Mouse (Mus musculus): Measurements from ENCODE around the gene Gm28230. TPM values are rescaled to one million over a fixed set of nuclear protein-coding genes. Genes with fewer than 3 reads are reported as not detected.
A peak's percentile ranks its signal among the peaks of the same experiment; 100 is the strongest.

Gm28230 gene
- total RNA-seq, 2 experiments from 2014 or later = not detected

DNA sequence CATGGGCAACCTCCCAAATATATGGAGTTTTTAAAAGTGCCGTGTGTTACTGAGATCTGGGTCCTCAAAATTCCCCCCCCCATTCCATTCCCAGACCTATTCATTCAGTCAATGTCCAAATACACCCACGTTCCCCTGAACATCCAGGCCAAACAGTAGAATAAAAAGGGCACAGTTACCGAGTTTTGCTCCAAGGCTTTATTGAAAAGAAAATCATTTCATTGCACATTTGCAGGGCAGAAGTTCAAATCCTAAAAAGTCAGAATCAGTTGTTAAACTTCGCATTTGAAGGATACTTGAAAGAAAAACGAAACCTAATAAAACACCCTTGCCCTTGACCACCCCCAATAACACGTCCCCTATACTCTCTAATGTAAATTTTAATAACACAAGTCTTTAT is 23.7 kb upstream of the Gm28230 start:
- ATAC-seq (replicated peaks; ENCODE audit: low FRiP score, low TSS enrichment, poor library complexity, severe bottlenecking) = no peak

DNA sequence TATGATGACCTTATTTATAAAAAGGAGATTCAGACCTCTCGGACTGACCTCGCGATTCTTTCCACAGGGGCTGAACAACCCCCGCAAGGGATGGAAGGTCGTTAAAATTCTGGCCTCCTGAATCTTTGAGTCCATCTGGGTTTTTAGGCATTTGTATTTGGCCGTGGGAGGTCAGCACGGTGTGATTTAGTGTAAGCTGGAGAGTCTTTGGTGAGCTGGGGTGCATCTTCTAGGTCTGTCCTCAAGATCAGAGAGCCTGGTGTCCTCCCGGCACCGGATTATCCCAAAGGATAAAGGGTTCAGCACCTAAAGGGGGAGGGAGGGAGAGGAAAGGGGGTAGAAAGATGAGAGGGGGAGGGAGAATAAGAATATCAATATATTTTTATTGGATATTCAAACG is 23.2 kb upstream of the Gm28230 start:
- no peak for ATAC-seq (replicated peaks; ENCODE audit: low FRiP score, low TSS enrichment, poor library complexity, severe bottlenecking)

DNA sequence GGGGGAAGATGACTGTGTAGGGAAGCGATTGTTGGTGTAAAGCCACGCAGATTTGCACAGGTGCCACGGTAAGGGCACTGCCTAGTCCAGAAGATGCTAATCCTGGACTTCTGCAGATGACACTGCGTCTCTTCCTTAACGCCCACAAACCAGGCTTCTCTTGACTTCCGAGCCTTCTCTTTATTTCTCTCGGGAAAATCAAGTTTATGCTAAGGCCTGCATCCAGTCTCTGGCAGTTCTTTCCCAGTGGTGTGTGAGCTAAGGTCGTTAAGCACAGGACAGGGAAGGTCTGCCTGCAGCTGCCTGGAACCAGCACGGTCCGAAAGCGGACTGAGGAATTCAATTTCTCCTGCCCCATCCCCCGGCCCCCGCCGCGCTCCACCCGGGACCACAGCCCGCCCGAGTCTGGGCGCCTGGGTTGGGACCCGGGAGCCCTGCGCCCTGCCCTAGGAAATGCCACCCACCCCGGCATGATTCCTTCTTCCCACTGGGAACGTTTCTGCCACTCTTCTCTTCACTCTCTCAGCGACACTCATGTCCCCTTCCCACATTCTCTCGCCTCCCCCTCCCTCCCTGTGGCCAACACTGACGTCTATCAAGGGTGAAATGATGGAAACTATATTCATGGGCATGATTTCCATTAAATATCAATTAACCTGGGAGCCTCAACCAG is 22.7 kb upstream of the Gm28230 start:
- ATAC-seq (replicated peaks; ENCODE audit: low FRiP score, low TSS enrichment, poor library complexity, severe bottlenecking) = no peak

GRCm38 (mm10) chr2:74704393-74704998 is 22.0 kb upstream of the Gm28230 start, which contains the start of gene Hoxd8:
Hoxd8 (plus strand) TSS chr2:74704615.
- ATAC-seq (replicated peaks; ENCODE audit: low FRiP score, low TSS enrichment, poor library complexity, severe bottlenecking) = no peak

- ATAC-seq (replicated peaks; ENCODE audit: low FRiP score, low TSS enrichment, poor library complexity, severe bottlenecking) = no peak
These were observed 21.5 kb upstream of the Gm28230 start for GRCm38 (mm10) chr2:74704999-74705466.

DNA sequence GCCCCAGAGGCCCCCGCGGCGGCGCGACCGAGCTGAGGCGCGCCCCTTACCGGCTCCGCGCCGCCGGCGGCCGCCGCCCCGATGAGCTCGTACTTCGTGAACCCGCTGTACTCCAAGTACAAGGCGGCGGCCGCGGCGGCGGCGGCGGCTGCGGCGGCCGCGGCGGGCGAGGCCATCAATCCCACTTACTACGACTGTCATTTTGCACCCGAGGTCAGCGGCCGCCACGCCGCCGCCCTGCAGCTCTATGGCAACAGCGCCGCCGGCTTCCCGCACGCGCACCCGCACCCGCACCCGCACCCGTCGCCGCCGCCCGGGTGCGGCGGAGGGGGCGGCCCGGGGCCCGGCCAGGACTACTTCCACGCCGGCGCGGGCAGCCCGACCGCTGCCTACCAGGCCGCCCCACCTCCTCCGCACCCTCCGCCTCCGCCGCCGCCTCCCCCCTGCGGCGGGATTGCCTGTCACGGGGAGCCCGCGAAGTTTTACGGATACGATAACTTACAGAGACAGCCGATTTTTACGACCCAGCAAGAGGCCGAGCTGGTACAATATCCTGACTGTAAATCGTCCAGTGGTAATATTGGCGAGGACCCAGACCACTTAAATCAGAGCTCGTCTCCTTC is 20.9 kb upstream of the Gm28230 start:
- ATAC-seq (replicated peaks; ENCODE audit: low FRiP score, low TSS enrichment, poor library complexity, severe bottlenecking) = no peak

GRCm38 (mm10) chr2:74706393-74706960 is 20.1 kb upstream of the Gm28230 start:
- ATAC-seq (replicated peaks; ENCODE audit: low FRiP score, low TSS enrichment, poor library complexity, severe bottlenecking) = no peak

GRCm38 (mm10) chr2:74707599-74707998 is 18.9 kb upstream of the Gm28230 start:
- no peak for ATAC-seq (replicated peaks; ENCODE audit: low FRiP score, low TSS enrichment, poor library complexity, severe bottlenecking)

GRCm38 (mm10) chr2:74708676-74709075 is 17.9 kb upstream of the Gm28230 start:
- no peak for ATAC-seq (replicated peaks; ENCODE audit: low FRiP score, low TSS enrichment, poor library complexity, severe bottlenecking)

DNA sequence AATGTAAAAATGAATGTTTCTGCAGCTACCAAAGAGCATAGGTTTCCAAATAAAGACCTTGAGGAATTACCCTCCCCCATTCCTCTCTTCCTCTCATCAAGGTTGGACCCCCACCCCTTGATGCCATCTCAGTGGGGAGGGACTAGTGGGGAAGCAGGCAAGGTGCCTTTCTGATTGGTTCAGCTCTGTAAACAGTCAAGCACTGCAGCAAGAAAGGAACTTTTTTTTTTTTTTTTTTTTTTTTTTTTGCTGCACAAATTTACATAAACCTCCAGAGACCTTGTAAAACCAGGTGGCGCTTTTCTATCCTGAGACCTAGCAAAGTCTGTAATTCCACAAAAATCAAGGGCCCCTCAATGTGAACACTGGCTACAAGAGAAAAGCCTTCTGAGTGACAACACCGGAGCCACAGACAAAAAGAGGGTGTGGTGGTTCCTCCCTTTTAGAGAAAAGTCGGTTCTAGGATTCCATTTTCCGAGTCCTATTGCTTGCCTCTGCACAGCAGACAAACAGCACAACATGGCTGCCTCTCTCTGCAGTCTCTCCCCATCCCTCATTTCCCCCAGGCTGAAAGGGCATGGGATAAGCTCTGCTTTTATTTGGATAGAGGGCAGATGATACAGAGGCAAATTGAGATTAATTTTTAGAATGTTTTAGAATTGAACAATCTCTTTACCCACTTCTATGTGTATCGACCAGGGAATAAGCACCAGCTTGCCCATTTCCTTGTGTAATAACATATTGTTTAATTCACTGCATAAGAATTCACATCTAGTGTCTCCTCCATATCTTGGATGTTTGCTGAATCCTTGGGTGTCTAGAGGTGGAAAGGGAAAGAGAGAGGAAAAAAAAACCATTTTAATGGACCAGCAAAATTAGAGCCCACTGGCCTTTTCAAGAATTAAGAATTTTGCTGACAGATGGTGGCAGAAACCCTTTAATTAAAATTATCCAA is 16.8 kb upstream of the Gm28230 start:
- no peak for ATAC-seq (replicated peaks; ENCODE audit: low FRiP score, low TSS enrichment, poor library complexity, severe bottlenecking)

GRCm38 (mm10) chr2:74710929-74711543 is 15.5 kb upstream of the Gm28230 start:
- ATAC-seq (replicated peaks; ENCODE audit: low FRiP score, low TSS enrichment, poor library complexity, severe bottlenecking) = no peak

- no peak for ATAC-seq (replicated peaks; ENCODE audit: low FRiP score, low TSS enrichment, poor library complexity, severe bottlenecking)
These were observed 14.6 kb upstream of the Gm28230 start, which contains the start of the genes Hoxd3 and Hoxd4 for GRCm38 (mm10) chr2:74711721-74712621. Hoxd3 (plus strand) TSS chr2:74711927. Hoxd4 (plus strand) TSS chr2:74711929.

DNA sequence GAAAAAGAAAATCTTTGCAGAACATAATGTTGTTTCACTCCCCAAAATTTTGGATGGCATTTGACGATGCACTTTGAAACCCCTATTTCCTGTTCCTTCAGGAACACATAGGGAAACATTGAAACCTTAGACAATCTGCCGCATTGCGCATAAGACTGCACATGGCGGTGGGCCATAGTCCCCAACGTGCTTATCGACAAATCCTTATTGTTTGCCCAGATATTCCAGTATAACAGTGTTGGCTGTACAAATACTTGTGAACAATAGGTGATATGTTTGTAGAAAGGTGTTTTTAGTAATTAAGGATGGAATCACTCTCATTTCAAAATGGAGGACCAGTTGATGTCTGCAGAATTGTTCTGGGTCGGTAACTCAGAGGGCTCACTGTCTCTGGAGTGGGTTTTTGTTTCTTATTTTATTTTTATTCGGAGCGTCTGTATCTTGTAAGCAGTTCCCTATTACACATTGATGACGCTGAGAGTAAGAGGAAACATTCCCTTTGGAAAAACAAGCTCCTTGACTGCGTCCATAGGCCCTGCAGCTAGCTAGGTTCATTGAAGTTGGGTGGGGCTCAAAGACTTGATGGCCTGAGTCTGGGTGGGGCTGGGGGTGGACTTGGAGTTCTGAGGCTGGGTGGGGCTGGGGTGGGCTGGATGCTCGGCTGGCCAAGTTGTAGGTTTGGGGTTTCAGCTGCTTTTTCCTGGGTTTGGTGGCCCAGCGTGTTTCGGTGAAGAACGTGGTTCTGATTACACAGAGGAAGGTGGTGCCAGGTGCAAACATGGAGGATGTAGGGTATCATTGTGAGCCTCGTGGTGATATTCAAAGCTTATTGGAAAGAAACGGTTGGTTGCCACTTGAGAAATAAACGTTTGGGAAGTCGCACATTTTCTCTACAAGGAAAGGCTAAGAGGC is 13.0 kb upstream of the Gm28230 start:
- no peak for ATAC-seq (replicated peaks; ENCODE audit: low FRiP score, low TSS enrichment, poor library complexity, severe bottlenecking)

DNA sequence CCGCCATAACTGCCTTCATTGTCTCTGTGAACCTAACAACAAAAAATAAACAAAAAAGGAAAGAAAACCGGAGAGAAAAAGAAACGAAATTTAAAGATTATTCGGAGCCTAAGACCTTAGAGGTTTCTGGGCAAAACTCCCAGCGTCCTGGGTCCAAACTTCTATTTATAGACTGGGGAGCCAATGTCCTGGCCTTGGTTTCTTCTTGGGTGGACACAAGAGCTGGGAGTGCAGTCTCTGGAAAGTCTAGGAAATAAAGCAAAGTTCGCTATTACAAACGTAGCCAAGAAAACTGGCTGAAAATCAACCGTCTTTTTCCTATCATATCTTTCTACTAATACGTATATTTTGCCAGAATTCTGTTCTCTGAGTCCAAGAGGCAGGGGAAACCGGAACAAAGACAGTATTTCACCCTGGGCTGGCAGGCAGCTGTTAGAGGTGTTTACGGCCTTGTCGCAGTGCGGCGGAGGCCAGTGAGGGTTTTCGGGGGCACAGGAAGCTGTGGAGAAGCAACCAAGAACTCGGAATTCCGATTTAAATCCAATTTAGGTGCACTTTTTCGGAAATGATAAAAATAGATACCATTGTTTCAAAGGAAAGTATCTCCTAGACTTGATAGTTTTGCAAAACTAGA is 12.3 kb upstream of the Gm28230 start:
- no peak for ATAC-seq (replicated peaks; ENCODE audit: low FRiP score, low TSS enrichment, poor library complexity, severe bottlenecking)

- ATAC-seq (replicated peaks; ENCODE audit: low FRiP score, low TSS enrichment, poor library complexity, severe bottlenecking) = no peak
These were observed 11.6 kb upstream of the Gm28230 start for GRCm38 (mm10) chr2:74714881-74715280.

- ATAC-seq (replicated peaks; ENCODE audit: low FRiP score, low TSS enrichment, poor library complexity, severe bottlenecking) = peak; percentile 96
These were observed 10.9 kb upstream of the Gm28230 start for GRCm38 (mm10) chr2:74715504-74716241.

All from megakaryocyte-erythroid progenitor cell, adult 5-6 weeks (primary cell).